Comparison of ENCODE assay signal across 8 mouse cellular contexts in genomic region chr11:103332890-103333651, GRCm38 (mm10). TPM values are rescaled to one million over a fixed set of nuclear protein-coding genes. Genes with fewer than 3 reads are reported as not detected.
A peak's percentile ranks its signal among the peaks of the same experiment; 100 is the strongest.
DNase-seq lines count a peak whose midpoint lies in the region; ATAC-seq lines count a peak whose summit lies in the region.

No protein-coding gene starts in this region.

- peak overlapping the region; percentile 44 for H3K4me3 ChIP-seq in heart, embryonic 13.5 days
- peak overlapping the region; percentile 29 for H3K4me3 ChIP-seq in forebrain, embryonic 12.5 days (replicated peaks)
- H3K4me3 ChIP-seq in midbrain, embryonic 11.5 days (ENCODE audit: low read depth, low read length): peak overlapping the region; percentile 11

- WGBS in heart, embryonic 13.5 days: 22% methylated on average over 34 of the region's 34 CpGs
- WGBS in forebrain, embryonic 12.5 days: 39% methylated on average over 34 of the region's 34 CpGs
- WGBS in midbrain, embryonic 11.5 days: 30% methylated on average over 34 of the region's 34 CpGs

- H3K36me3 ChIP-seq in heart, embryonic 13.5 days: no peaks in the 10 kb centered on the region
- no peaks in the 10 kb centered on the region for H3K36me3 ChIP-seq in forebrain, embryonic 12.5 days (replicated peaks)
- no peaks in the 10 kb centered on the region for H3K36me3 ChIP-seq in midbrain, embryonic 11.5 days (ENCODE audit: control insufficient read depth, insufficient read depth, low read length)

- no peak for DNase-seq in heart, postnatal 4 days
- peak; percentile 80 for DNase-seq in brain, adult 2 months (ENCODE audit: low read depth, low spot score)
- peak; percentile 90 for DNase-seq in midbrain, embryonic 11.5 days (ENCODE audit: low spot score, missing footprints)
- no peak for DNase-seq in spleen, postnatal 4 days (ENCODE audit: low spot score in 2 of 2)
- DNase-seq in thymus, postnatal 36 days: no peak
- DNase-seq in right cerebral cortex, adult 2 months (ENCODE audit: low spot score in 2 of 2): no peak

- H3K9me3 ChIP-seq in heart, embryonic 13.5 days: no peaks in the 10 kb centered on the region
- no peaks in the 10 kb centered on the region for H3K9me3 ChIP-seq in forebrain, embryonic 12.5 days
- no peaks in the 10 kb centered on the region for H3K9me3 ChIP-seq in midbrain, embryonic 11.5 days (ENCODE audit: control insufficient read depth, low read length)

- peaks cover 13% of the 10 kb centered on the region for H3K4me1 ChIP-seq in heart, embryonic 13.5 days
- H3K4me1 ChIP-seq in forebrain, embryonic 12.5 days: peaks cover 10% of the 10 kb centered on the region
- peaks cover 2% of the 10 kb centered on the region; the same call in 1 of the 2 replicates for H3K4me1 ChIP-seq in midbrain, embryonic 11.5 days (ENCODE audit: control insufficient read depth, insufficient read depth, low read length)

- H3K27ac ChIP-seq in heart, embryonic 13.5 days (replicated peaks): no peak overlapping the region
- H3K27ac ChIP-seq in forebrain, embryonic 12.5 days: no peak overlapping the region
- no peak overlapping the region for H3K27ac ChIP-seq in midbrain, embryonic 11.5 days (ENCODE audit: low read depth, low read length)

- H3K9ac ChIP-seq in heart, embryonic 13.5 days: peak overlapping the region; percentile 48
- H3K9ac ChIP-seq in forebrain, embryonic 12.5 days: no peak overlapping the region
- peak overlapping the region; percentile 25; the same call in 1 of the 2 replicates for H3K9ac ChIP-seq in midbrain, embryonic 11.5 days (ENCODE audit: low read length)

- H3K27me3 ChIP-seq in heart, embryonic 13.5 days (replicated peaks): peaks cover 40% of the 10 kb centered on the region
- H3K27me3 ChIP-seq in forebrain, embryonic 12.5 days: peaks cover 50% of the 10 kb centered on the region
- peaks cover 18% of the 10 kb centered on the region for H3K27me3 ChIP-seq in midbrain, embryonic 11.5 days (ENCODE audit: control insufficient read depth, insufficient read depth, low read length)

- ATAC-seq in heart, embryonic 13.5 days (ENCODE audit: extremely low read depth, insufficient number of reproducible peaks, low FRiP score, low TSS enrichment): no peak
- ATAC-seq in forebrain, embryonic 12.5 days (ENCODE audit: low FRiP score): no peak
- ATAC-seq in midbrain, embryonic 11.5 days (ENCODE audit: low FRiP score): peak; percentile 60

- H3K4me2 ChIP-seq in heart, embryonic 13.5 days: peak overlapping the region; percentile 70
- H3K4me2 ChIP-seq in forebrain, embryonic 12.5 days: peak overlapping the region; percentile 50
- peak overlapping the region; percentile 44 for H3K4me2 ChIP-seq in midbrain, embryonic 11.5 days

RNA-seq across cellular contexts. Expression of gene Arhgap27, which starts 30.4 kb away (rescaled TPM):
- 5.6 and 5.8 TPM in 2 replicates for polyA plus RNA-seq in heart, embryonic 13.5 days (2015; fragmentation: Nextera tagmentation; extraction: Ambion mirVana)
- total RNA-seq in heart, postnatal 4 days (2021): 10 to 100 TPM; 23.5 to 25.4 TPM
- polyA plus RNA-seq in forebrain, embryonic 12.5 days (2016; fragmentation: Nextera tagmentation; extraction: Ambion mirVana): 3.2 and 3.7 TPM in 2 replicates
- 2.4 and 2.8 TPM in 2 replicates for polyA plus RNA-seq in midbrain, embryonic 11.5 days (2014; fragmentation: Nextera tagmentation; extraction: Ambion mirVana)

Comparison
In these comparisons a context has a peak if more than half of its experiments do, and no peak if none do; other contexts are left out.
1. DNase-seq: peak in brain, adult 2 months (single experiment) and midbrain, embryonic 11.5 days (single experiment); none in heart, postnatal 4 days (single experiment), spleen, postnatal 4 days (0 of 2), thymus, postnatal 36 days (0 of 2) and right cerebral cortex, adult 2 months (0 of 2).
2. Peak in every context shown above with its lines, with median percentiles within 50 percentile points of each other: H3K4me2 ChIP-seq and H3K4me3 ChIP-seq.